Mouse (Mus musculus) intestine, embryonic 14.5 days (tissue): ENCODE results near the gene E330034G19Rik. TPM values are rescaled to one million over a fixed set of nuclear protein-coding genes. Genes with fewer than 3 reads are reported as not detected.
A peak's percentile ranks its signal among the peaks of the same experiment; 100 is the strongest.

Source experiments
- ATAC-seq: fragments of 200-750 bp; cut with Nextera tagmentation; replicated peaks from 2 replicates; pipeline ENCODE4 v1.8.0; 2017; ENCODE audit warnings: low read depth, moderate number of reproducible peaks, moderate TSS enrichment, moderate library complexity; ENCODE audit not compliant: low FRiP score, low TSS enrichment
- DNase-seq: peaks from one replicate; pipeline ENCODE4 v3.0.0-alpha.2; 2018; ENCODE audit warnings: low spot score
- H3K27ac ChIP-seq: fragments of 300-500 bp; sonication (generic); 2 replicates; pipeline ENCODE4 v1.5.1; 2014; ENCODE audit warnings: low read depth, mild to moderate bottlenecking, control low read depth
- H3K27me3 ChIP-seq: fragments of 300-500 bp; sonication (generic); replicated peaks from 2 replicates; pipeline ENCODE4 v1.6.1; 2014; ENCODE audit warnings: low read length, control low read depth; ENCODE audit not compliant: control insufficient read depth, insufficient read depth
- H3K36me3 ChIP-seq: fragments of 300-500 bp; sonication (generic); 2 replicates; pipeline ENCODE4 v1.6.1; 2014; ENCODE audit warnings: low read length, control low read depth; ENCODE audit not compliant: control insufficient read depth, insufficient read depth
- H3K4me1 ChIP-seq: fragments of 300-500 bp; sonication (generic); replicated peaks from 2 replicates; pipeline ENCODE4 v1.6.1; 2014; ENCODE audit warnings: low read length, control low read depth, mixed read lengths; ENCODE audit not compliant: control insufficient read depth, insufficient read depth
- H3K4me2 ChIP-seq: fragments of 300-500 bp; sonication (generic); 2 replicates; pipeline ENCODE4 v1.6.1; 2014; ENCODE audit warnings: low read length
- H3K4me3 ChIP-seq: fragments of 300-500 bp; sonication (generic); 2 replicates; pipeline ENCODE4 v1.5.1; 2014; ENCODE audit warnings: low read depth, low read length, control low read depth, mixed read lengths
- H3K9ac ChIP-seq: fragments of 300-500 bp; sonication (generic); 2 replicates; pipeline ENCODE4 v1.6.1; 2014; ENCODE audit warnings: mild to moderate bottlenecking, low read length
- H3K9me3 ChIP-seq: fragments of 300-500 bp; sonication (generic); 2 replicates; pipeline ENCODE4 v1.6.1; 2016; ENCODE audit warnings: low read length, control low read depth; ENCODE audit not compliant: control insufficient read depth
- WGBS: fragments of 180-500 bp; shearing (Covaris S2); extraction: QIAGEN DNeasy Blood & Tissue Kit; methylation state at CpG from one replicate; pipeline ENCODE4 v1.1.7; 2014; 5-methylcytosine and 5-hydroxymethylcytosine counted together
- polyA plus RNA-seq: library from polyadenylated mRNA; unstranded; fragments of >200 nt; fragmentation: Nextera tagmentation; extraction: Ambion mirVana; gene quantifications from 2 replicates; pipeline ENCODE4 v1.2.1, GENCODE M21; 2014

The E330034G19Rik gene
- not detected in 2 replicates for polyA plus RNA-seq

- DNase-seq, result no peak
- H3K27ac ChIP-seq, result no peak within 1 kb of the TSS
- H3K9me3 ChIP-seq, result no peaks in the 10 kb centered on the region
- no peaks in the 10 kb centered on the region for H3K36me3 ChIP-seq
- H3K4me1 ChIP-seq, result no peaks in the 10 kb centered on the region
- no peak within 1 kb of the TSS for H3K9ac ChIP-seq
- 54% methylated on average over 3 of the region's 3 CpGs for WGBS
- ATAC-seq, result no peak
- H3K27me3 ChIP-seq, result no peaks in the 10 kb centered on the region
- H3K4me3 ChIP-seq, result no peak within 1 kb of the TSS
- H3K4me2 ChIP-seq, result no peak within 1 kb of the TSS
These were observed at the start of gene E330034G19Rik for GRCm38 (mm10) chr14:24292914-24293313. E330034G19Rik (plus strand) TSS chr14:24293214.

- Histone ChIP-seq H3K9ac (peak overlapping the region; percentile 90), H3K9me3 (no peaks in the 10 kb centered on the region), H3K27ac (peak overlapping the region; percentile 93), H3K27me3 (no peaks in the 10 kb centered on the region), H3K4me1 (peaks cover 6% of the 10 kb centered on the region), H3K4me3 (peak overlapping the region; percentile 86), H3K36me3 (no peaks in the 10 kb centered on the region), H3K4me2 (peak overlapping the region; percentile 77)
- under 1% methylated on average over 40 of the region's 40 CpGs for WGBS
- DNase-seq (peak; percentile 68), ATAC-seq (peak; percentile 42)
These were observed 48.5 kb upstream of the E330034G19Rik start for GRCm38 (mm10) chr14:24244330-24245176.

GRCm38 (mm10) chr14:24245177-24246081 lies 47.6 kb upstream of the E330034G19Rik start, which contains the start of gene Dlg5:
Dlg5 (minus strand) TSS chr14:24245920.
- Histone ChIP-seq H3K4me3 (peak within 1 kb of the TSS; percentile 86), H3K27ac (peak within 1 kb of the TSS; percentile 93), H3K36me3 (no peaks in the 10 kb centered on the region), H3K9me3 (no peaks in the 10 kb centered on the region), H3K27me3 (no peaks in the 10 kb centered on the region), H3K9ac (peak within 1 kb of the TSS; percentile 90), H3K4me2 (peak within 1 kb of the TSS; percentile 77), H3K4me1 (peaks cover 6% of the 10 kb centered on the region)
- peak; percentile 80 for ATAC-seq
- peak; percentile 86 for DNase-seq
- under 1% methylated on average over 41 of the region's 98 CpGs for WGBS

- Histone ChIP-seq H3K4me3 (no peak overlapping the region), H3K27me3 (no peaks in the 10 kb centered on the region), H3K4me2 (no peak overlapping the region), H3K4me1 (peaks cover 15% of the 10 kb centered on the region), H3K36me3 (no peaks in the 10 kb centered on the region), H3K9ac (no peak overlapping the region), H3K9me3 (no peaks in the 10 kb centered on the region), H3K27ac (no peak overlapping the region)
- no peak for DNase-seq
- WGBS, result 61% methylated on average over 2 of the region's 2 CpGs
- no peak for ATAC-seq
These were observed 43.1 kb upstream of the E330034G19Rik start for GRCm38 (mm10) chr14:24249926-24250325.

- no peak overlapping the region for H3K4me2 ChIP-seq
- H3K9ac ChIP-seq, result no peak overlapping the region
- H3K27me3 ChIP-seq, result no peaks in the 10 kb centered on the region
- no peak overlapping the region for H3K4me3 ChIP-seq
- WGBS, result 90% methylated on average over 1 of the region's 1 CpGs
- H3K36me3 ChIP-seq, result no peaks in the 10 kb centered on the region
- ATAC-seq, result no peak
- DNase-seq, result no peak
- no peaks in the 10 kb centered on the region for H3K9me3 ChIP-seq
- no peak overlapping the region for H3K27ac ChIP-seq
- H3K4me1 ChIP-seq, result peaks cover 15% of the 10 kb centered on the region
These were observed 41.7 kb upstream of the E330034G19Rik start for GRCm38 (mm10) chr14:24251326-24251725.

- DNase-seq (peak; percentile 69), ATAC-seq (peak; percentile 88)
- no peaks in the 10 kb centered on the region for H3K36me3 ChIP-seq
- 7% methylated on average over 8 of the region's 8 CpGs for WGBS
- H3K4me1 ChIP-seq, result peaks cover 15% of the 10 kb centered on the region
- H3K4me3 ChIP-seq, result no peak overlapping the region
- H3K9ac ChIP-seq, result no peak overlapping the region
- peak overlapping the region; percentile 32 for H3K4me2 ChIP-seq
- no peaks in the 10 kb centered on the region for H3K9me3 ChIP-seq
- H3K27me3 ChIP-seq, result no peaks in the 10 kb centered on the region
- peak overlapping the region; percentile 85 for H3K27ac ChIP-seq
These were observed 39.3 kb upstream of the E330034G19Rik start for GRCm38 (mm10) chr14:24253611-24254202.

GRCm38 (mm10) chr14:24255956-24256355 lies 37.1 kb upstream of the E330034G19Rik start:
- H3K4me1 ChIP-seq, result peaks cover 15% of the 10 kb centered on the region
- H3K9me3 ChIP-seq, result no peaks in the 10 kb centered on the region

GRCm38 (mm10) chr14:24260391-24260790 lies 32.6 kb upstream of the E330034G19Rik start:
- Histone ChIP-seq H3K4me3 (no peak overlapping the region), H3K4me1 (peaks cover 17% of the 10 kb centered on the region), H3K27ac (no peak overlapping the region), H3K36me3 (no peaks in the 10 kb centered on the region), H3K9me3 (no peaks in the 10 kb centered on the region), H3K9ac (no peak overlapping the region), H3K4me2 (no peak overlapping the region), H3K27me3 (no peaks in the 10 kb centered on the region)
- no peak for ATAC-seq
- 74% methylated on average over 4 of the region's 4 CpGs for WGBS
- DNase-seq, result no peak

More at GRCm38 (mm10) chr14:24255956-24256355, 37.1 kb upstream of the E330034G19Rik start:
- Histone ChIP-seq H3K27ac (no peak overlapping the region), H3K36me3 (no peaks in the 10 kb centered on the region), H3K4me2 (no peak overlapping the region), H3K27me3 (no peaks in the 10 kb centered on the region), H3K9ac (no peak overlapping the region), H3K4me3 (no peak overlapping the region)
- WGBS, result 59% methylated on average over 2 of the region's 2 CpGs
- DNase-seq, result no peak
- no peak for ATAC-seq
